Mouse (Mus musculus) neural tube, embryonic 13.5 days (tissue): ENCODE data around the gene Fam193b. TPM values are rescaled to one million over a fixed set of nuclear protein-coding genes. Genes with fewer than 3 reads are reported as not detected.
"Not testable (repeated sequence)": the region's sequence is repeated elsewhere in the genome, so short reads cannot be mapped to it uniquely, and the experiment has no call there.

ENCODE experiments used
- ATAC-seq: fragments of 200-750 bp; cut with Nextera tagmentation; 2 replicates; pipeline ENCODE4 v1.8.0; 2017; ENCODE audit warnings: low read depth, mild to moderate bottlenecking, moderate TSS enrichment, moderate library complexity
- H3K27ac ChIP-seq: fragments of 300-500 bp; sonication (generic); replicated peaks from 2 replicates; pipeline ENCODE4 v1.5.1; 2015; ENCODE audit warnings: moderate library complexity, mild to moderate bottlenecking, inconsistent platforms
- H3K27me3 ChIP-seq: fragments of 300-500 bp; sonication (generic); 2 replicates; pipeline ENCODE4 v1.6.1; 2015; ENCODE audit warnings: mild to moderate bottlenecking, inconsistent platforms
- H3K36me3 ChIP-seq: fragments of 300-500 bp; sonication (generic); 2 replicates; pipeline ENCODE4 v1.6.1; 2015; ENCODE audit warnings: mild to moderate bottlenecking, inconsistent platforms
- H3K4me1 ChIP-seq: fragments of 300-500 bp; sonication (generic); replicated peaks from 2 replicates; pipeline ENCODE4 v1.6.1; 2015; ENCODE audit warnings: inconsistent platforms
- H3K4me2 ChIP-seq: fragments of 300-500 bp; sonication (generic); 2 replicates; pipeline ENCODE4 v1.6.1; 2015; ENCODE audit warnings: inconsistent platforms, mild to moderate bottlenecking, moderate library complexity
- H3K4me3 ChIP-seq: fragments of 300-500 bp; sonication (generic); 2 replicates; pipeline ENCODE4 v1.5.1; 2015; ENCODE audit warnings: mild to moderate bottlenecking, inconsistent platforms
- H3K9ac ChIP-seq: fragments of 300-500 bp; sonication (generic); 2 replicates; pipeline ENCODE4 v1.6.1; 2015; ENCODE audit warnings: moderate library complexity, mild to moderate bottlenecking, inconsistent platforms
- H3K9me3 ChIP-seq: fragments of 300-500 bp; sonication (generic); 2 replicates; pipeline ENCODE4 v1.6.1; 2016; ENCODE audit warnings: inconsistent platforms
- WGBS: fragments of 180-500 bp; shearing (Covaris S2); methylation state at CpG from one replicate; pipeline ENCODE4 v1.1.7; 2015; 5-methylcytosine and 5-hydroxymethylcytosine counted together
- polyA plus RNA-seq: library from polyadenylated mRNA; unstranded; fragments of >200 nt; fragmentation: Nextera tagmentation; extraction: Ambion mirVana; gene quantifications from 2 replicates; pipeline ENCODE4 v1.2.1, GENCODE M21; 2015

The Fam193b gene
- polyA plus RNA-seq, 1 experiment from 2014 or later: 49.9 TPM

DNA sequence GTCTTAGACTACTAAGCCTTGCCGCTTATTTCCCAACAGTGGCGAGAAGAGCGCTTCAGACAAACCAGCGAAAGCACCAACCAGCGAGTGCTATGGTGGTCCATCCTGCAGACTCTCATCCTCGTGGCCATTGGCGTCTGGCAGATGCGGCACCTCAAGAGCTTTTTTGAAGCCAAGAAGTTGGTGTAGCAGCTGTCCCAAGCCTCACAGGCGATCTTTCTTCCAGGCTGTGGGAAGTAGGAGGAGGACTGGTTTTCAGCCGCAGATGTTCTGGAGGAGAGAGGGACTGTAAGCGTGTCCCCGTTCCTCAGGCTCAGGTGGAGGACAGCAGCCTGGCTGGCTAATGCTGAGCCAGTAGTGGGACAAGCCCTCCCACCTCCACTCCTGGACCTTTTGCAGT is 25.9 kb upstream of the Fam193b start:
- no peaks in the 10 kb centered on the region for H3K9me3 ChIP-seq
- H3K27me3 ChIP-seq: no peaks in the 10 kb centered on the region
- ATAC-seq: no peak
- no peak overlapping the region for H3K4me2 ChIP-seq
- 97% methylated on average over 12 of the region's 12 CpGs for WGBS
- H3K4me1 ChIP-seq: peaks cover 34% of the 10 kb centered on the region
- no peak overlapping the region for H3K4me3 ChIP-seq
- peaks cover 44% of the 10 kb centered on the region for H3K36me3 ChIP-seq
- no peak overlapping the region for H3K9ac ChIP-seq
- H3K27ac ChIP-seq: no peak overlapping the region

DNA sequence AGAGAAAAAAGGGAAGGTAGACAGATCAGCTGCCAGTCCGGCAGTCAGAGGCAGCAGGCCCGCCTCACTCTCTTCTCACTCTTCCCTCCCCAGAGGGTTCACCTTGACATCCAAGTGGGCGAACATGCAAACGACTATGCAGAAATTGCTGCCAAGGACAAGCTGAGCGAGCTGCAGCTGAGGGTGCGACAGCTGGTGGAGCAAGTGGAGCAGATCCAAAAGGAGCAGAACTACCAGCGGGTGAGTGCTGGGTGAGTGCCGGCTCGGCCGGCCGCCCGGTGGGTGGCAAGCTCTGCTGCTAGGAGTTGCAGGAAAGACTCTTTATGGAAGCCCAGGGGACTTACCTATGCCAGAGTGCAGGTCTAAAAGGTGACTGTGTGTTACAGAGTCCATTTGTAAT is 24.5 kb upstream of the Fam193b start:
- no peak overlapping the region for H3K27ac ChIP-seq
- H3K9ac ChIP-seq: no peak overlapping the region
- H3K4me3 ChIP-seq: no peak overlapping the region
- ATAC-seq: no peak
- peaks cover 21% of the 10 kb centered on the region for H3K4me1 ChIP-seq
- H3K9me3 ChIP-seq: no peaks in the 10 kb centered on the region
- 90% methylated on average over 12 of the region's 12 CpGs for WGBS
- H3K4me2 ChIP-seq: no peak overlapping the region
- peaks cover 44% of the 10 kb centered on the region for H3K36me3 ChIP-seq
- peaks cover 6% of the 10 kb centered on the region; the same call in 1 of the 2 replicates for H3K27me3 ChIP-seq

DNA sequence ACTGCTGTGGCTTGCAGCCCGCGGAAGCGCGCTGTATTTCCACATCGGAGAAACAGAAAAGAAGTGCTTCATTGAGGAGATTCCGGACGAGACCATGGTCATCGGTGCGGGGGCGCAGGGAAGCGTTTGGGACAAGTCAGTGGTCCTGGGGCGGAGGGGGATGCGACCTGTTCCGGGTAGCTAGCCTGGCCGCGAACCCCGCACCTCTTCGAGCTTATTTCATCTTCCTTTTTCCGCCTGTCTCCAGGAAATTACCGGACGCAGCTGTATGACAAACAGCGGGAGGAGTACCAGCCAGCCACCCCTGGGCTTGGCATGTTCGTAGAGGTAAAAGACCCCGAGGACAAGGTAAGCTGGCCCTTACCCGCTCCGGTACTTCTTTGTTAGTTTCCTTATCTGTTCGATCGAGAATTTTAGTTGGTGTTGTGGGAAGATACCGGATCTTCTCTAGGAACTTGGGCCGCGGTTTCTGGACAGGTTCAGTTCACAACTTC is 22.4 kb upstream of the Fam193b start:
- H3K4me1 ChIP-seq: peaks cover 13% of the 10 kb centered on the region
- WGBS: 1% methylated on average over 31 of the region's 31 CpGs
- ATAC-seq: peak; percentile 68
- H3K36me3 ChIP-seq: peaks cover 39% of the 10 kb centered on the region
- peak overlapping the region; percentile 53 for H3K4me3 ChIP-seq
- no peaks in the 10 kb centered on the region for H3K9me3 ChIP-seq
- H3K4me2 ChIP-seq: peak overlapping the region; percentile 76
- H3K27ac ChIP-seq: peak overlapping the region; percentile 77
- peaks cover 12% of the 10 kb centered on the region; the same call in 1 of the 2 replicates for H3K27me3 ChIP-seq
- peak overlapping the region; percentile 89 for H3K9ac ChIP-seq

DNA sequence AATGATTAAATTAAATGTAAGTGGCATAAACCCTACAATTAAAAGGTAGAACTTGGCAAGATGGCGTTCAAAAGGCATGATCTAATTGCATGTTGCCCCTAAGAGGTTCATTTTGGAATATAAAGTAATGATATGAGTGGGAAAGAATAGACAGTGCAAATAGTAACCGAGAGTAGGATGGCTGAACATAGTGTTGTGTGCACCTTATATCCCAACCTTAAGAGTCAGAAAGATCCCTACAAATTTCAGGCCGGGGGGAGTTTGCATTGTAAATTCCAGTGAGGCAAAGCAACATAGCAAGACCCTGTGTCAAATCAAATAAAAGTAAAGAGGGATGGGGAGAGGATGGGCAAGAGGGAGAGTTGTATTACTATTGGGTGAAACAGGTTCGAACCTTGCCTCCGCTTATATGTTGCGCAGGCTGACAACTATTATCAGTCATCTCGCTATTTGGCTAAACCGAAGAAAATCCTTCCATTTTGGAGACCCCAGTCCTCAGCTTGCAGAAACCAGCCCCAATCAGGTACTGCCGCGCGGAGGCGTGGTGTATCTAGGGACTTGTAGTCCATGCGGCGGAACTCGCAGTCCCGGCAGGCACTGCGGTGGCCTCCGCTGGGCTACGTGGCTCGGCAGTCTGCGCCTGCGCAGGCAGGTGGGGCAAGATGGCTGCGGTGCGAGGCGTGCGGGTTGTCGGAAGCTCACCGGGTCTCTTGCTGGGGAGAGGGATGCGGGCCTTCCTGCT is 21.8 kb upstream of the Fam193b start:
- 4% methylated on average over 29 of the region's 29 CpGs for WGBS
- peak; percentile 98 for ATAC-seq
- Histone ChIP-seq H3K36me3 (peaks cover 33% of the 10 kb centered on the region), H3K4me1 (peaks cover 13% of the 10 kb centered on the region), H3K27ac (peak overlapping the region; percentile 84), H3K9me3 (no peaks in the 10 kb centered on the region), H3K4me2 (peak overlapping the region; percentile 76), H3K9ac (peak overlapping the region; percentile 89), H3K4me3 (peak overlapping the region; percentile 53), H3K27me3 (peaks cover 12% of the 10 kb centered on the region; the same call in 1 of the 2 replicates)

DNA sequence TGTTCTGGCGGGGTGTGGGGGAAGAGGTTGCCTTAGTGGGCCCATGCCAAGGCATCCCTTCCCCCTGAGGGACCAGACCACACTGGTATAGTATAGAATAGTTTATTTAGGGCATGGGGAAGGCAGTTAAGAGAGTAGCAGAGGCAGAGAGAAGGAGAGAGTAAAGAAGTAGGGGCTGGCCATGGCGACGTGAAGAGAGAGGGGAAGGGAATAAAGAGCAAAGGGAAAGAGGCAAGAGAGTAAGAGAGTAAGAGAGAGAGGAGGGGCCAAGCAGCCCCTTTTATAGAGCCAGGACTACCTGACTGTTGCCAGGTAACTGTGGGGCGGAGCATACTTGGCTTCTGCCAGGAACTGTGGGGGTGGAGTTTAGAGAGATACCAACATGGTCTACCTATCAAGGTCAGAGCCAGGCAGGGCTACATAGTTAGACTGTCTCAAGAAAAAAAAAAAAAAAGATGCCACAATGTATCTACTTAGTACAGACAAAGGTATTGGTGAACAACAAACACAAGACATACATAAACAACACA is 21.1 kb upstream of the Fam193b start:
- peaks cover 12% of the 10 kb centered on the region; the same call in 1 of the 2 replicates for H3K27me3 ChIP-seq
- H3K27ac ChIP-seq: no peak overlapping the region
- ATAC-seq: 0 out of 2 replicates have a peak, but pooled peaks have one; percentile 29
- H3K36me3 ChIP-seq: peaks cover 26% of the 10 kb centered on the region
- no peak overlapping the region for H3K9ac ChIP-seq
- no peak overlapping the region for H3K4me3 ChIP-seq
- whole genome bisulfite sequencing: 73% methylated on average over 4 of the region's 4 CpGs
- H3K4me2 ChIP-seq: peak overlapping the region; percentile 76; the same call in 1 of the 2 replicates
- peaks cover 13% of the 10 kb centered on the region for H3K4me1 ChIP-seq
- no peaks in the 10 kb centered on the region for H3K9me3 ChIP-seq

DNA sequence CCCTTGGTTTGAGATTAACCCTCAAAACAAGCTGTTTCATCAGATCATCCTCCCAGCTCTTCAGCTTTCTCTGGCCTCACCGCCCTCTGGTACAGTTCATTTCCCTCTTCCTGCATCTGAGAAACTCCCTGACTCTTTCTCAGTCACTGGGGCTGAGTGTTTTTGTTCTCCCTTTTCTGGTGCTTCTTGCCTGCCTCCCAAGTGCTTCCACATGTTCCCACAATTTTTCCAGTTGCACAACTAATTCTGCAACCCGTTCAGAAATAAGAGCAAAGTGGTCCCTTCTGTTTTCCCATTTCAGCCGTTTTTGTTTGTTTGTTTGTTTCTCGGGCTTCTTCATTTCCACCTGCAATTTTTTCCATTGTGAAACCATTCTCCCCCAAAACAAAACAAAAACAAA is 7.2 kb upstream of the Fam193b start:
- no peaks in the 10 kb centered on the region for H3K27me3 ChIP-seq
- no peak overlapping the region for H3K4me3 ChIP-seq
- 87% methylated on average over 4 of the region's 4 CpGs for WGBS
- H3K9me3 ChIP-seq: no peaks in the 10 kb centered on the region
- no peak overlapping the region for H3K4me2 ChIP-seq
- no peak overlapping the region for H3K9ac ChIP-seq
- H3K36me3 ChIP-seq: no peaks in the 10 kb centered on the region
- H3K27ac ChIP-seq: no peak overlapping the region
- no peak for ATAC-seq
- H3K4me1 ChIP-seq: no peaks in the 10 kb centered on the region

DNA sequence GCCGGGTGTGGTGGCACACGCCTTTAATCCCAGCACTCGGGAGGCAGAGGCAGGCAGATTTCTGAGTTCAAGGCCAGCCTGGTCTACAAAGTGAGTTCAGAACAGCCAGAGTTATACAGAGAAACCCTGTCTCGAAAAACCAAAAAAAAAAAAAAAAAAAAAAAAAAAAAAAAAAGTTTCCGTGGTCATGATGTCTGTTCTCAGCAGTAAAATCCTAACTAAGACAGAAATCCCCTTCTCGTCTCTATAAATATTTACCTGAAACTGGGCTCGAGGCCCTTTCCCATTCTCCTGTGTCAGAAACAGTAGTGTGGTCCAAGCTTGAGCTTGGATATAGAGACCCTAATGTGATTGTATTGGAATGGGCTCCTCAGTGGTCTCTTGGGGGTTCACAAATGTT is 6.0 kb upstream of the Fam193b start:
- H3K27me3 ChIP-seq, H3K36me3 ChIP-seq, H3K9me3 ChIP-seq, ATAC-seq, H3K27ac ChIP-seq, H3K4me1 ChIP-seq, H3K4me2 ChIP-seq, H3K9ac ChIP-seq, H3K4me3 ChIP-seq: not testable (repeated sequence)
- WGBS: 85% methylated on average over 7 of the region's 7 CpGs

DNA sequence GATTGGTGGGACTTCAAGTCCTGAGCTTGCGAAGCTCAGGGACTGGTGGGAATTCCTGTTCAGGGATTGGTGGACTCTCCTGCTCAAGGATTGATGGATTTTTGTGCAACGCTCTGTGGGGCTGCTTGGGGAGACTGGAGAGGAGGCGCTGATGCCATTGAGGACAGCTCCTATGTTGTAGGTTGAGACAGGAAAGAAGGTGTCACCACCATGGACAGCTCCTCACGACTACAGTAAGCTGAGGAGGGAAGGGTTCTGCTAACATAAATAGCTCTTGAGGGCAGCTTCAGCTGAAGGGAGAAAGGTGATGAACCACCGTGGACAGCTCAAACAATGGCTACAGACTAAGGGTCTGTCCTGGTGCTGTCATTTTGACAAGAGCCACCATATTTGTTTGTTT is 5.0 kb upstream of the Fam193b start:
- Histone ChIP-seq H3K27ac (no peak overlapping the region), H3K27me3 (no peaks in the 10 kb centered on the region), H3K4me1 (peaks cover 10% of the 10 kb centered on the region), H3K4me3 (no peak overlapping the region), H3K9me3 (no peaks in the 10 kb centered on the region), H3K4me2 (no peak overlapping the region), H3K9ac (no peak overlapping the region), H3K36me3 (no peaks in the 10 kb centered on the region)
- ATAC-seq: no peak
- 64% methylated on average over 5 of the region's 5 CpGs for WGBS

DNA sequence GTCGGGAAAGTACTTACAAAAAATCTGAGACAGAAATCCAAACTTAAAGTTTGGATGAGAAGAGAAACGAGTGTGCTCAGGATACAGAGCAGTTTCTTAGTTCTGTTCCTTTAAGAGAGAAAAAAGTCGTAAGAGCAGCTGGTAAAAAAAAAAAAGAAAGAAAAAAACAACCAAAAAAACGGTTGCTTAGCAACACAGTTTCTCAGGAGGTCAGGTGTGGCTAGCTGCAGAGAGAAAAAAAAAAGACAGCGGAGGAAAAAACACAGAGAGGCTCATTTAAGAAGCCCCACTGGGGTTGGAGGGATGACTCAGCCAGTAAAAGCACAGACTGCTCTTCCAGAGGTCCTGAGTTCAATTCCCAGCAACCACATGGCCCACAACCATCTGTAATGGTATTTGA is 3.4 kb upstream of the Fam193b start:
- Histone ChIP-seq H3K9ac (no peak overlapping the region), H3K36me3 (no peaks in the 10 kb centered on the region), H3K27ac (no peak overlapping the region), H3K4me2 (no peak overlapping the region), H3K4me1 (peaks cover 16% of the 10 kb centered on the region), H3K27me3 (no peaks in the 10 kb centered on the region), H3K4me3 (no peak overlapping the region), H3K9me3 (no peaks in the 10 kb centered on the region)
- ATAC-seq: no peak
- 76% methylated on average over 5 of the region's 5 CpGs for WGBS

DNA sequence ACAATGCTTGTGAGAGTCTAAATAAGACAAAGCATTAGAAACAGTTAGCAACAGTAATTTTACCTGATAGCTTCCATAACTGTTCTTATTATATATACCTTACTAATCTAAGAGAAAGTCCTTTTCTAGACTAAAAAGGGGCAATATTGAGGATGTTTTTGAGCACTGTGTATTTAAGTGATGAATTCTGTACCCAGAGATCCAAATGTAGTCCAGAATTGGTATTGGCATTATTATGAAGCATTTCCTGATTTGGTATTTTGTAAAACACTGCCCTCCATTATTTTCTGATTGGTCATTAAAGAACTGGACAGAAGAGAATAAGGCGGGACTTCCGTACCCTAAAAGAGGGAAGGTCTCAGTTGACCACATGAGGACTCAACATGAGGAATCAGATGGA is 2.5 kb upstream of the Fam193b start, which contains the start of gene Tmed9:
Gene Tmed9 (plus strand): TSS at position 301 of the 400 bp plus-strand sequence.
- peaks cover 25% of the 10 kb centered on the region for H3K4me1 ChIP-seq
- no peaks in the 10 kb centered on the region for H3K9me3 ChIP-seq
- H3K27me3 ChIP-seq: no peaks in the 10 kb centered on the region
- H3K4me2 ChIP-seq: no peak within 1 kb of the TSS
- H3K9ac ChIP-seq: no peak within 1 kb of the TSS
- no peak for ATAC-seq
- 96% methylated on average over 2 of the region's 2 CpGs for WGBS
- H3K4me3 ChIP-seq: no peak within 1 kb of the TSS
- H3K36me3 ChIP-seq: 0 out of 2 replicates have a peak, but pooled peaks cover 2% of the 10 kb centered on the region
- no peak within 1 kb of the TSS for H3K27ac ChIP-seq

DNA sequence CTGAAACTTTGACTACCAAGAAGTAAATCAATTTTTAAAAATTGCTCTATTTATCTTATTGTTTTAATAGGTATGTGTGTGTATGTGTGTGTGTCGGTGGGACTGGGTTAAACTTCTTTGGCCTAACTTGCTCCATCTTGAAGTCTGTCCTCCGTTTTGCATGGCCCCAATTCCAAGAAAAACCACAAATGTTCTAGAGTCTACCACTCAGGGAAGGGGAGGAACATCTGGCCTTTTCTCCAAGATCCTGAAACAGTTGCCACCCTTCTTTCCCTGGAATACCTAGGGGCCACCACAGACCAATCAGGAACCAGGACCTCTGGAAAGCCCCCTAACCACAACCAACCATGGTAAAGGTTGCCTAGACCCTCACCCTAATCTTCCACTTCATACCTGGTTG is 1.1 kb upstream of the Fam193b start:
- peaks cover 12% of the 10 kb centered on the region for H3K36me3 ChIP-seq
- no peak for ATAC-seq
- 80% methylated on average over 2 of the region's 2 CpGs for WGBS
- H3K9me3 ChIP-seq: no peaks in the 10 kb centered on the region
- peak overlapping the region; percentile 98 for H3K4me2 ChIP-seq
- no peak overlapping the region for H3K27ac ChIP-seq
- peak overlapping the region; percentile 98; the same call in 1 of the 2 replicates for H3K4me3 ChIP-seq
- no peak overlapping the region for H3K9ac ChIP-seq
- no peaks in the 10 kb centered on the region for H3K27me3 ChIP-seq
- peaks cover 38% of the 10 kb centered on the region for H3K4me1 ChIP-seq

DNA sequence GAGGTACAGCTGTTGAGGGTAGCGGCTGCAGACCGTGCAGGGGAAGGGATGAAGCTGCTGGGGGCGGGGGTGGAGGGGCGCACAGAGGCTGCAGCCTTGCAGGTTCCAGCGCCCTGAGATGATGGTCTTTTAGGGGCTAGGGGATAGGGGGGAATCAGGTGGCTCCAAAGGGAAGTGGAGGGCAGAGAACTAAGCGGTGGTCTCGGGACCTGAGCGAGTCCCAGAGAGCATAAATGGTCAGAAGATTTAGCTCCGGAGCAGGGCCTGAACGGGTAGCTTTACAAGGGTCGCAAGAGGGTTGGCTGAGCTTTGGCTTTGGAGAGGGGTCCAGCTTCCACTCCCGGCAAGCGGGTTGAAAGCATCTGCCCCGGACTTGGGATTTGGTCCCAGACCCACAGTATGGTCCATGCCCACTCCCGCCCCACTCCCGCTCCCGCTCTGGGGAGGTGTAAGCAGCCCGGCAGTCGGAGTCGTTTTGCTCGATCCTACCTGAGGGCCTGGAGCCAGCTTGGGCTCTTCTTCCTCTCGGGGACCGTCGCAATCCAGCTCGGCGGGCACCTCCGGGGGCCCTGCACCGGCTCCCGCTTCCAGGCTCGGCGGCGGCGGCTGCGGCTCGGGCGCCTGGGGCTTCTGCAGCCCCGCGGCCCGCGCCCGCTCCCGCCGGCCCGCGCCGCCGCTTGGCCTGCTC is 490 bp downstream of the Fam193b start:
- peak; percentile 83 for ATAC-seq
- Histone ChIP-seq H3K4me3 (peak overlapping the region; percentile 98), H3K4me1 (peaks cover 42% of the 10 kb centered on the region), H3K27ac (peak overlapping the region; percentile 95), H3K36me3 (peaks cover 20% of the 10 kb centered on the region), H3K9me3 (no peaks in the 10 kb centered on the region), H3K27me3 (no peaks in the 10 kb centered on the region), H3K4me2 (peak overlapping the region; percentile 98), H3K9ac (peak overlapping the region; percentile 98)
- WGBS: 0% methylated on average over 37 of the region's 47 CpGs
